Mouse (Mus musculus) activated CD4-positive, CD25-positive, alpha-beta regulatory T cell, adult 4 months (primary cell): ENCODE results near the gene Cpvl. TPM values are rescaled to one million over a fixed set of nuclear protein-coding genes. Genes with fewer than 3 reads are reported as not detected.

ENCODE experiments used
- ATAC-seq: one replicate; pipeline ENCODE4 v1.8.0; 2017
- polyA plus RNA-seq, 2 experiments: library from polyadenylated mRNA; unstranded; fragments of 100-300 nt; shearing (Covaris generic); gene quantifications; one replicate each; pipeline ENCODE4 v1.2.1; 2017

The Cpvl gene
- polyA plus RNA-seq, 2 experiments from 2014 or later = not detected

DNA sequence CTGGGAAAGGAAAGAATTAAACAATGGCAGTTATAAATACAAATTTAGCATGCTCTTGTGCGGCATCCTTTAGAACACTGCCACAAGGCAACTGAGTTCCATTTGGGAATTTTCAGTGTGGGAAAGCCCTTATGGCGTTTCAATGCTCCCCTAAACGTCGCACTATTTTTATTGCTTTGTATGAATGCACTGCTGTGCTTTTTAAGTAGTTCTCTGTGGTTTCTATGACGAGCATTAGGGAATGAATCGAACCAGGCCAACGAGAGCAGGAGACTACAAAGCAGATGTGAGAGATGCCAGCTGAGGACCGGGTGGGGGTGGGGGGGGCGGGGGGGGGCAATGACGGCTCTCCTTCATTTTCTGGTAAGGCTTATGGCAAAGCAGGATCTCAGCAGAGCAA lies 96.8 kb downstream of the Cpvl start:
- no peak for ATAC-seq

DNA sequence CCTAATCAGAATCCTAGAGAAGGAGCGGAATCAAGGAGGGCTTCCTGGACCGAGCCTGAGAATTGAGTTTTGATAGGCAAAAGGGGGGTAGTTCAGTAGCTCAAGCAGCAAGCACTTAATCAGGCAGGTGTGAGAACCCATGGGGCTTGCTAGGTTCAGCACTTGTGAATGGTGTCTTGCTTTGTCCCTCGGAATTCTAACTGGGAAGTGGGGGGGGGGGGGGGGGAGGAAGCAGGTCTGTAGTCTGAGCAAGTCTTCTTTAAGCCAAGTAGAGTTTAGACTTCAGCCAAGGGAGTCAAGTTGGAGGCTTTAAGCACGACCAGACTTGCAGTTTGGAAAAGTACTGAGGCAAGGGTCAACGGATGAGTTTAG lies 97.2 kb downstream of the Cpvl start:
- ATAC-seq = no peak

DNA sequence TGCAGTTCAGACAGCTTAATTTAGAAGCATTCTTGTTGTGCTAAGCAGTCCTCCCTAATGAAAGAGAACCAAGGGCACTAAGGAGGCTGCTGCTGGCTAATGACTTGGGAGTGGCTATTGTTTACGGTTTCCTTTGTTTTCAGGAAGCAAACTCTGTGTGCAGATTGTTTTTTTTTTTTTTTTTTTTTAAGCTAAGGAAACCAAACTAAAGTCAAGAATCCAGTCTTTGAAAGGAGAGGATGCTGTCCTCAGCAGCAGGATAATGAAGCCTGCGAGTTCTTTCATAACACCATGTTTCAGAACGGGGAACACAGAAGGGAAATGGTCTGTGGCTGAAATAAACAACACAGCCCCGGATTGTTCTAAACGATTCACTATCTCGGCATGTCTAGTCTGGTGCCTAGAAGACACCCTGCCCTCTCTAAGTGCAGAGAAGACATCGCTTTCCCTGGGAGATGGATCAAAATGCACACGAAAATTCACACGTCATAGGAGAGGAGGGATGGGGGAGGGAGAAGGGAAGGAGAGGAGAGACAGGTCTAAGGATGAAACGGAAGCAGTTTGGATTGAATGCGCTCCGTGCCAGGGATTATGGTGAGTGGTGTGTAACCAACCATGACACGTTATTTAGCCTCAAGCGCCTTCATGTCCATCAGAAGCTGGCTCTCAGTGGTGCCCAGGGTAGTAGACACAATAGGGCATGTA lies 97.8 kb downstream of the Cpvl start:
- ATAC-seq = no peak

DNA sequence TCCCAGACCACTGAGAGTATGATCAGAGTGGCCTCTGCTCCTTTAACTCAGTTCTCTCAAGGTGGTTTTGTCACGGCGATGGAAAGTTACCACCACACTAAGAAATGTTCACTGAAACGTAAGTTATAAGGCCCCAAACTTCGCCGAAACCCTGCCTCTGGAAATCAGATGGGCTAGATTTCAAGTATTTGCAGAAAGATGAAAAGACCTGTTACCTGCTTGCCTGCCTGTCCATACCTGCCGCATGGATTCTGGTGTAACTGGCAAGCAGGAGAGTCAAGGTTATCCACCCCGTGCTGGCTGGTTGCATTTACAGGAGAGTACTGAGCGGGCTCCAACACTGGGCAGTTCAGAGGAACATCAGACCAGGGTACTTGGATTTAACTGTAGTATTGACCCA lies 98.9 kb downstream of the Cpvl start:
- ATAC-seq = no peak

DNA sequence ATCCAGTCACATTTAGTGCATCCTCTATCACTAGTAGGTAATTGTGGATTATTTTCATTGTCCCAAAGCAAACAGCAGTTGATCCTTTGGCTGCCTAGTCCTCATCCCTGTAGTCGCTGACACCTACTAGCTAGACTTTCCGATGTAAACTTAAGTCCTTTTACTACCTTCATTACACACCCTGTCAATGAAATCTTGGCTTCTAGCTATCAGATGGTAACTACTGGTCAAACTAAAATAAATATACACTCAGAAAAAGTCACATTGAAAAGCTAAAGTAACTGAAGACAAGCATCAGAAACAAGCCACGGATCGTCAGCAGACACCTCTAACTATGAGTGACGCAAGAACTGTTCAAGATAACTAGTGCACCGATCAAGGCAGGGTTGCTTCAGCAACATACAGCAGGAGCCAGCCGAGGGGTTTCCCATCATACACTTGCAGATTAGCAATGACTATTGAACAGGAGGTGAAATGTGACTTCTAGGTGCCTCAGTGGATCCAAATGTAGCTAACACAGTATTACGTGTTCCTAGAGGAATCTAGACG lies 103.5 kb downstream of the Cpvl start:
- ATAC-seq = no peak

DNA sequence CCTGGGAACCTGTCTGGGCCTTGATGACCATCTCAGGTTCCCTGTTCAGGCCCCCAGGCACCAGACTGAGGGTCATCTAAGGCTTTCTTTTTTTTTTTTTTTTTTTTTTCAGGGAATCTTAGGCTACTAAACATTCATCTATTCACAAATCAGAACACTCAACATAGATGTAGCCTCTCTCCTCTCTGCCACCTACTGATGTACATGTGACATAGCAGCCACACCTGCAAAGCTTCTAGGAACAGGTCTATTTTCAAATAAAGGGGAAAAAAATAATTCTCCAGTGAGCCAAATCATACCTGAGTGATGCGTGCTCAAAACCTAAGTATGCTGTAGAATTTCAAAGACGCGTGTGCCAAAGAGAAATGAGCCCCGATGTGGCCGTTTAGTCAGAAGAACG lies 106.6 kb downstream of the Cpvl start:
- ATAC-seq = no peak

DNA sequence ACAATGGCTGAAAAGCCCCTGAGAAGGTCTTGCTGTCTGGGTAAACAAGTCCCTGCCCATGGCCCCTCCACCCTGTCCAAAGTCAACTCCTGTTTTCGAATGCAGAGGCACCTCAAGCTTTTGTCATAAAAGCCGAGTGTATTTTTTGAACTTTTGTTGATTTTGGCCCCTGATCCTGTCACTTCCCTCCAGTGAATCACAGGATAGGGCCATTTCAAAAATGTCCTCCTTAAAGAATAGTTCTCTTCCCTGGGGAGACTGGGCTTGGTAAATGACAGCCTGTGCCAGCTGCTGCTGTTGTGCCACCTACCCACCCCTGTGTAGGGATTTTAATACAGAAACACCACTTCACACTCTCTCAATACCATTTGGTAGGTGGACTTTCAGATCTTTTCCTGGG lies 115.5 kb downstream of the Cpvl start:
- ATAC-seq = no peak

DNA sequence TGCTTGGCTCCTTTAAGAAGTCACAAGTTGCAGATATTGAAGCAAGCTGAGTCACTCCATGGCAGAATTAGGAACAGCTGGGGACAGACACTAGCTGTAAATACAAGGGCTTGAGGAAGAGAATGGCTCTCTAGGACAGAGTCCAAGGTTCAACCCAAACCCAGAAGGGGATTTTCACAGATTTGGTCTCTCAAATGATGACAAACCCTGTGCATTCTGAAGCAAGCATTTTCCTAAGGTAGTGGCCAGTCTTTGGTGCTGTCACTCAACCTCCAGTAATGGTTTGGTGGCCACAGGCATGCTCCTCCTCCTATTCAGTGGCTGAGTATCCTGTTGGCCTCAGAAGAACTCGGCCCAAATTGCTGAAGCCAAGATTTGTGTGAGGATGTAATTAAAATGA lies 119.4 kb downstream of the Cpvl start:
- ATAC-seq = no peak

DNA sequence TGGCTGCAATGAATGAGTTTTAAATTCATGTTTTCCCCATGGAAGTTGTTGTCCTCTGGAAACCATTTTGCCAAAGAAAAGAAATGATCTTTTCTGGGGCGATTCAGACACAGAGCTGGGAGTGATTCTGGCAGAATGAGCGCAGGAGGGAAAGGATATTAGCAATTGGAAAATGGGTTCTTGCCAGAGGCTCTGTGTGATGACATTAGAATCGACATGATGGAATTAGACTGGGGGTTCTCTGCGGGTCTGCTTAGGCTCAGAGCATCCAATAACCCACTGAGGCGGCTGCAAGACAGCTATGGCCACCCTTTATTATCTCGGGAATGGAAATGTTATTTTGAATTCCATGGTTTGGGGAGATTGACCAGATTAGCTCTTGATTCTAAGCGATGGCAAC lies 120.6 kb downstream of the Cpvl start:
- no peak for ATAC-seq

DNA sequence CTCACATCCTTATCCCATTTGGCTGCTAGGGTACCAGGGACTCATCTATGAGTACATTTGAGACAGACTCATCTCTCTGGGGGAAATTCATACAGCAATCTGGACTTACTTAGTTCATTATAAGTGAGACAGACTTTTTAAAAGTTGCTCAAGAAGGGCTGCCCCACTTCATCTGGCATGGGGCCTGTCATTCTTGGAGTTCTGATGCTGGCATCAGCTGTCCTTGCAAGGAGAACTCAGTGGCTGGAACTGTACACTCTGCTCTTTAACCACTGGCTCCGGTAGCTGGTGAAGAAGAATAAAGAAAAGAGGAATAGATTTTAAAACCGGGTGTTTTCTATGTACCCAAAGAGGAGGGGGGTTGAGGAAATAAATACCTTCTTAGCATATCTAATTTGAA lies 121.7 kb downstream of the Cpvl start:
- no peak for ATAC-seq

DNA sequence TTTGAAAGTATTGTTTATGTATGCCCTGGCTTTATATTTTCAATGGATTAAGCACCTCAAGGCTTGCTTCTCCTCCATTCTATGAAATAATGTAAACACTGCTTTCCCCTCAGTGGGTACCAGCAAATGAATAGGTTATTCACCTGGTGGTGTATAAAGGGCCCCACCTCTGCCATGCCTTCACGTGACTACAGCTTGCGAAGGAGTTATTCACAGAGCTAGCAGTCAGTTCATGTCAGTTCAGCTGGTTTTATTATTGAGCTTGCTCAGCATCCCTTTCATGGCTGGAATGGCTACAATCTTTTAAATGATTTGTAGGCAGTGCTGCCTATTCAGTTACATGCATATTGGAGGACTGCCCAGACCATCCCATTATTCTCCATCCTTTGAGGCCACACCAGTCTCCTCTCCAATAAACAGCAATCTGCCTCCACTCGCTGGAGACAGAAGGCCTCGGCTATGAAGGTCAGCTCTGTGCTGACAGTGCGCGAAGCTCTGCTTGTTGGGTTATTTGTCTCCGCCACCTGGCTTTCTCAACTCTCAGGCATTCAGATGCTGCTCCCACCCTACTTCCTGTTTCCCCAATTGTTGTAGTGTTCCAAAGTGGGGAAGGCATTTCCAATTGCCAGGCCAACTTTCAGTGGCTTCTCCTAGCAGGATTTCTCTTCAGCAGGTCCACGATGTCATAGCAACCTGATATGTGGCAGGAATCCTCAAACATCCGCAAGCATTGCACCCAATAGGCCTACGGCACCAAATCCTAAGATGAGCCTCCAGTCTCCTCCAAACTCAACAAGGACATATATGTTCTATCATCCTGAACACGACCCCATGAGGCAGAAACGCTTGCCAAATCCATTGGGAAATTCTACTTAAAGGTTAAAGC lies 123.3 kb downstream of the Cpvl start:
- ATAC-seq = no peak

DNA sequence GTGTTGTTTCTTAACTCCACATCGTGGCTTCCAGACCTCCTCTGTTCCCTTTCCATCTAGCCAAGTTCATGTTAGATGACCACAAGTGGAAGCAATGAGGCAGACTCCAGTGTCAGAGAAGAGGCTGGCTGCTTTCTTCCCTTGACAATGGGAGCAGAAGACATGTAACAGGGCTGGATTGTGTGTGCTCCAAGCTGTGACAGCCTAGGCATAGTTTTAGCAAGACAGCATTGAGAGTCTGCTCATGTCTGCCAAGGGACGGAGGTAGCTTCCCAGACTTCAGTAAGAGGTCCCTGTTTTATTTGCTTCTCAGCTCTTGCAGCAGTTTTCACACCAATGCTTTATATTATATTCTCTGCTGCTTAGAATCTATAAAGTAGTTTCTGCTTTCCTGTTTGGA lies 124.2 kb downstream of the Cpvl start:
- ATAC-seq = no peak

DNA sequence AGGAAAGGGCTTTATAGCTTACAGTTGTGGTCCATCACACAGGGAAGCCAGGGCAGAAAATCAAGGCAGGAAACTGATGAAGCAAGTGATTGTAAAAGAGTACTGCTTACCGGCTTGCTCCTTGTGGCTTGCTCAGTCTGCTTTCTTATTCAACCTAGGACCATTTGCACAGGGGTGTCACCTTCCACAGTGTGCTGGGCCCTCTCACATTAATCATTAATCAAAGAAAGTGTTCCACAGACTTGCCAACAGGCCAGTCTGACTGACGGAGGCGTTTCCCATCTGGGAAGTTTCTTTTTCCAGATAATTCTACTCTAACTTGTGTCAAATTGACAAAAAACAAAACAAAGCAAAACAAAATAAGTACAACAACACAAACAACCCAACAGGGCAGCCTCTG lies 124.9 kb downstream of the Cpvl start:
- ATAC-seq = no peak

DNA sequence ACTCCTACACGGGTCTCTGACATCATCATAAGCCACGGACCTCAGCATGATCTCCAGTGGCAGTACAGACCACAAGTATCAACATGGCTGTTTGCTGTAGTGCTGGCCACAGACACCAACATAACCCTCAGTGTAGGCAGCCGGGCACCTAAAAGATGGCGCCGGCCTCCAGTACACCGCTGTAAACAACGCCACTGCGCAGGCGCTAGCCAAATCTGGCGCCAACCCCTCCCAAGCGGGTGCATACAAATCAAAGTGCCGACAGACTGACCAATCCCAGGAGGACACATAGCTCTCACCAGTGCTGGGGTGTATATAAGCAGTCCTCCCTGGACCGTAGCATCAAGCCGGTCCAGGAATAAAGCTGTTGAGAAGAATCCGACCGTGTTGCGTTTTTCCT lies 133.8 kb downstream of the Cpvl start:
- ATAC-seq = no peak

DNA sequence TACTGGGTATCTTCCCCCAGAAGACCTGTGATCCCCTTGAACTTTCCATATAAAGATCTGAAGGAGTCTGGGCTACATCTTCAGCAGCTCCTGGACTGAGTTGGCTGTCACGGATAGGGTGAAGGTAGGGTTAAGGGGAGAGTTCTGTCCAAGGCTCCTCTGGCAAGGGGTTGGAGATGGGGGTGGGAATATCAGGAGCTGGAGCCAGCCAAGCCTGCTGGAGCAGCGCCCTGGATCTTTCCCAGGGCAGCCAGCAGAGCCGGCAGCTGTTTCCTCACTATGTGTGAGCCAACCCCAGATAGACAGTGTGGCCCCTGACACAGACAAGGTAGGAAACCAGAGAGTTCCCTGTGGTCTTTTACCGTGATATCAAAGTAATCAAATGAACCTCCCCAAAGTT lies 153.3 kb downstream of the Cpvl start:
- ATAC-seq = no peak

Other genes starting within 250 kb of the Cpvl start
- not detected for gene Tril, start 157.8 kb downstream of the Cpvl start, polyA plus RNA-seq
- 1 to 10 TPM; 5.6 to 6.3 TPM for gene Chn2, start 60.9 kb upstream of the Cpvl start, polyA plus RNA-seq